Mouse (Mus musculus) liver, adult 2 months (tissue): ENCODE results near the gene Tmem45a2. TPM values are rescaled to one million over a fixed set of nuclear protein-coding genes. Genes with fewer than 3 reads are reported as not detected.
A peak's percentile ranks its signal among the peaks of the same experiment; 100 is the strongest.

ENCODE experiments used
- DNase-seq: peaks from one replicate; pipeline ENCODE4 v3.0.0-alpha.2; 2011; ENCODE audit warnings: low read depth, low spot score; ENCODE audit errors: extremely low read depth
- H3K27ac ChIP-seq: fragments of 200-500 bp; replicated peaks from 2 replicates; pipeline ENCODE4 v1.5.1; 2012; ENCODE audit warnings: low read depth, mild to moderate bottlenecking, control low read depth, inconsistent platforms, low read length; ENCODE audit not compliant: insufficient read depth
- H3K27me3 ChIP-seq: fragments of 200-500 bp; 2 replicates; pipeline ENCODE4 v1.6.1; 2012; ENCODE audit warnings: mild to moderate bottlenecking, moderate library complexity, low read length, inconsistent platforms; ENCODE audit not compliant: control insufficient read depth, insufficient read depth
- H3K36me3 ChIP-seq: fragments of 200-500 bp; 2 replicates; pipeline ENCODE4 v1.6.1; 2012; ENCODE audit warnings: low read length, inconsistent platforms; ENCODE audit not compliant: control insufficient read depth, insufficient read depth
- H3K4me1 ChIP-seq: fragments of 200-500 bp; 2 replicates; pipeline ENCODE4 v1.6.1; 2011; ENCODE audit warnings: low read length; ENCODE audit not compliant: control insufficient read depth, insufficient read depth
- H3K4me3 ChIP-seq: fragments of 200-500 bp; 2 replicates; pipeline ENCODE4 v1.5.1; 2011; ENCODE audit warnings: low read depth, mild to moderate bottlenecking, control low read depth, low read length, moderate library complexity; ENCODE audit not compliant: insufficient read depth
- H3K79me2 ChIP-seq: fragments of 200-500 bp; 2 replicates; pipeline ENCODE4 v1.6.1; 2012; ENCODE audit warnings: inconsistent platforms, mild to moderate bottlenecking, low read length, moderate library complexity; ENCODE audit not compliant: control insufficient read depth, insufficient read depth
- H3K9ac ChIP-seq: fragments of 200-500 bp; 2 replicates; pipeline ENCODE4 v1.6.1; 2012; ENCODE audit warnings: low read depth, mild to moderate bottlenecking, control low read depth, inconsistent platforms, low read length
- CTCF ChIP-seq: fragments of 200-500 bp; IDR thresholded peaks from 2 replicates; pipeline ENCODE4 v1.5.1; 2011; ENCODE audit warnings: low read depth, low read length, control low read depth
- POLR2A ChIP-seq: fragments of 200-500 bp; IDR thresholded peaks from 2 replicates; pipeline ENCODE4 v1.6.1; 2011; ENCODE audit warnings: low read length, control low read depth; ENCODE audit not compliant: insufficient read depth; ENCODE audit errors: extremely low read depth
- WGBS: fragments of 180-500 bp; shearing (Covaris S2); methylation state at CpG from one replicate; pipeline ENCODE4 v1.1.7; 2018; 5-methylcytosine and 5-hydroxymethylcytosine counted together
- polyA plus RNA-seq: library from polyadenylated mRNA; depleted of rRNA; stranded (reverse); fragments of >200 nt; gene quantifications from 2 replicates; pipeline ENCODE4 v1.2.3, GENCODE M21; 2012; rRNA removed
- total RNA-seq: library from RNA; depleted of rRNA; stranded (reverse); fragments of >200 nt; gene quantifications from 2 replicates; pipeline ENCODE4 v1.2.3, GENCODE M21; 2014; rRNA removed

The Tmem45a2 gene
- not detected in 2 replicates for total RNA-seq
- not detected in 2 replicates for polyA plus RNA-seq

- no peaks in the 10 kb centered on the region for H3K36me3 ChIP-seq
- H3K79me2 ChIP-seq = no peaks in the 10 kb centered on the region
- no peak for DNase-seq
- TF ChIP-seq POLR2A (no peak), CTCF (no peak)
- H3K4me1 ChIP-seq = no peaks in the 10 kb centered on the region
- no peaks in the 10 kb centered on the region for H3K27me3 ChIP-seq
- WGBS = 96% methylated on average over 5 of the region's 5 CpGs
- no peak within 1 kb of the TSS for H3K9ac ChIP-seq
- no peak within 1 kb of the TSS for H3K4me3 ChIP-seq
- H3K27ac ChIP-seq = no peak within 1 kb of the TSS
These were observed at the start of gene Tmem45a2 for GRCm38 (mm10) chr16:57071132-57071639. Tmem45a2 (minus strand) TSS chr16:57071372.

- H3K4me3 ChIP-seq = no peak overlapping the region
- H3K27me3 ChIP-seq = no peaks in the 10 kb centered on the region
- H3K4me1 ChIP-seq = no peaks in the 10 kb centered on the region
- TF ChIP-seq CTCF (no peak), POLR2A (no peak)
- peaks cover 9% of the 10 kb centered on the region for H3K79me2 ChIP-seq
- H3K36me3 ChIP-seq = no peaks in the 10 kb centered on the region
- H3K27ac ChIP-seq = no peak overlapping the region
- no peak for DNase-seq
- H3K9ac ChIP-seq = no peak overlapping the region
- WGBS = 79% methylated on average over 2 of the region's 2 CpGs
These were observed 46.4 kb upstream of the Tmem45a2 start for GRCm38 (mm10) chr16:57117562-57117961.

DNA sequence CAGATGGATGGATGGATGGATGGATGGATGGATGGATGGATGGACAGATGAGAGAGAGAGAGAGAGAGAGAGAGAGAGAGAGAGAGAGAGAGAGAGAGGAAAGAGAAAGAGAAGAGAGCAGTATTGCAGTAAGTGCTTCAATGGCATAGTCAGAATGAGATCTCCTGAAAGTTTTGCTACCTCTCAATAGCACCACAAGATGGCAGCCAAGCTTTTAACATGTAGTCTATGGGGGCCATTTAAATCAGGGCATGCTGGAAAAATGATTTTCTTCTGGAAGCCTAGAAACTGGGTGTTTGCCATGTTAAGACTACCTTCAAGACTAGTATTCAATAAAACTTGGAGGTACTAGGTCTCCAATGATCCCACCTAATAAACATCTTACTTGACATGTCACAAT is 44.9 kb upstream of the Tmem45a2 start:
- no peaks in the 10 kb centered on the region for H3K4me1 ChIP-seq
- no peak overlapping the region for H3K27ac ChIP-seq
- peak; percentile 62 for DNase-seq
- no peak overlapping the region for H3K9ac ChIP-seq
- no peaks in the 10 kb centered on the region for H3K79me2 ChIP-seq
- no peak overlapping the region for H3K4me3 ChIP-seq
- TF ChIP-seq POLR2A (no peak), CTCF (peak; percentile 52)
- no peaks in the 10 kb centered on the region for H3K27me3 ChIP-seq
- no peaks in the 10 kb centered on the region for H3K36me3 ChIP-seq

DNA sequence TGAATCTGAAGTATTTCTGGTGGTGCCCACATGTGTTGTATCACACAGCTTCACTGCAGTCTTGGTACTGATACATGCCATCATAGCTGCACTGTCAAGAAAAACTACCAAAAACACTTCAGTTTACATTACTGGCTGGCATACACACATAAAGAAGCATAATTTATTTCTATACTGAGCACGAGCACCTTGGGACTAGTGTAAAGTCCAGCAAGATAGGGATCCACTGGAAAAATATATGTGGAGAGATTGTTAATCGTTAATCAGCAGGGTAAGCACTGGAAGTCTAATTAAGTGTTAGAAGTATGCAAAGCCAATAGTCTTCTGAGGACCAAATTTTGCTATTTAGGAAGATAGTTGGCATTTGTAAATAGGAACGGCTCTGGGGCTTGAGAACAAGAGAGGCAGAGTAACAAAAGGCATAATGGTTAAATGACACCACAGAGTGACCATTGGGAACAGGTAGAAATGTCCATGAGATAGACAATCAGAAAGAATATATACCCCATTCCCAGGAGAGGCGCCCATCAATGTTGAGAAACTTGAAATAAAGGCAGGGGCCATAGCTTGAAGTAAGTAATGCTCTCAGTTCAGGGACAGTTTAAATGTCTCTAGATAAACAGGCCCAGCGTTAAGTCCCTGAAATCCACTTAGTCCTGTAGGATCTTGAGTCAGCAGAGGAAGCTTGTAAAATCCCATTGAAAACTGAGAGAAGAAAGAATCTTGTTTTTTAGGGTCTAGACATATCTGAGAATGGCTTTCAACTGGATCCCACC is 35.2 kb upstream of the Tmem45a2 start:
- Histone ChIP-seq H3K27me3 (no peaks in the 10 kb centered on the region), H3K36me3 (no peaks in the 10 kb centered on the region), H3K27ac (no peak overlapping the region), H3K9ac (no peak overlapping the region), H3K4me3 (no peak overlapping the region), H3K4me1 (no peaks in the 10 kb centered on the region), H3K79me2 (no peaks in the 10 kb centered on the region)
- no peak for TF ChIP-seq CTCF
- TF ChIP-seq POLR2A = no peak
- DNase-seq = no peak
- WGBS = 76% methylated on average over 5 of the region's 5 CpGs

- DNase-seq = no peak
- Histone ChIP-seq H3K4me3 (no peak overlapping the region), H3K27me3 (no peaks in the 10 kb centered on the region), H3K36me3 (no peaks in the 10 kb centered on the region), H3K9ac (no peak overlapping the region), H3K27ac (no peak overlapping the region), H3K4me1 (no peaks in the 10 kb centered on the region), H3K79me2 (no peaks in the 10 kb centered on the region)
- TF ChIP-seq CTCF (no peak), POLR2A (no peak)
- 88% methylated on average over 1 of the region's 1 CpGs for WGBS
These were observed 30.0 kb upstream of the Tmem45a2 start for GRCm38 (mm10) chr16:57101174-57101573.
